Mouse (Mus musculus) megakaryocyte, embryonic 14.5 days (primary cell): Measurements from ENCODE around the gene Vps13d.

Experiments used
- FLI1 ChIP-seq: IDR thresholded peaks from 2 replicates; pipeline ENCODE4 v1.6.1; 2012; ENCODE audit warnings: low read length, inconsistent platforms, mixed read lengths
- GATA1 ChIP-seq: IDR thresholded peaks from 3 replicates; pipeline ENCODE4 v1.6.1; 2012; ENCODE audit warnings: mixed read lengths, low read length, inconsistent platforms, borderline replicate concordance

- TF ChIP-seq GATA1 (no peak), FLI1 (no peak)
Measured at GRCm38 (mm10) chr4:145014632-145014960, 180.2 kb downstream of the Vps13d start.
